Mouse (Mus musculus) cortical plate, adult 2 months (tissue): Measurements from ENCODE around the gene Dnaja2. TPM values are rescaled to one million over a fixed set of nuclear protein-coding genes. Genes with fewer than 3 reads are reported as not detected.

Source experiments
- H3K27ac ChIP-seq: fragments of 200-500 bp; 2 replicates; pipeline ENCODE4 v1.5.1; 2012; ENCODE audit warnings: low read length, control low read depth, inconsistent platforms; ENCODE audit not compliant: insufficient read depth
- H3K4me1 ChIP-seq: fragments of 200-500 bp; 2 replicates; pipeline ENCODE4 v1.6.1; 2011; ENCODE audit warnings: low read length; ENCODE audit not compliant: control insufficient read depth, insufficient read depth
- H3K4me3 ChIP-seq: fragments of 200-500 bp; 2 replicates; pipeline ENCODE4 v1.5.1; 2011; ENCODE audit warnings: mild to moderate bottlenecking, low read length, control low read depth; ENCODE audit not compliant: insufficient read depth
- CTCF ChIP-seq: fragments of 200-500 bp; IDR thresholded peaks from 2 replicates; pipeline ENCODE4 v1.5.1; 2011; ENCODE audit warnings: mild to moderate bottlenecking, control low read depth, low read length; ENCODE audit not compliant: insufficient read depth; ENCODE audit errors: extremely low read depth
- POLR2A ChIP-seq: fragments of 200-500 bp; IDR thresholded peaks from 2 replicates; pipeline ENCODE4 v1.6.1; 2011; ENCODE audit warnings: mild to moderate bottlenecking, low read length, control low read depth; ENCODE audit not compliant: insufficient read depth; ENCODE audit errors: extremely low read depth
- polyA plus RNA-seq: library from polyadenylated mRNA; depleted of rRNA; stranded (reverse); fragments of >200 nt; gene quantifications from 2 replicates; pipeline ENCODE4 v1.2.3, GENCODE M21; 2012

Dnaja2 gene
- polyA plus RNA-seq, 1 experiment: 95.2 TPM

DNA sequence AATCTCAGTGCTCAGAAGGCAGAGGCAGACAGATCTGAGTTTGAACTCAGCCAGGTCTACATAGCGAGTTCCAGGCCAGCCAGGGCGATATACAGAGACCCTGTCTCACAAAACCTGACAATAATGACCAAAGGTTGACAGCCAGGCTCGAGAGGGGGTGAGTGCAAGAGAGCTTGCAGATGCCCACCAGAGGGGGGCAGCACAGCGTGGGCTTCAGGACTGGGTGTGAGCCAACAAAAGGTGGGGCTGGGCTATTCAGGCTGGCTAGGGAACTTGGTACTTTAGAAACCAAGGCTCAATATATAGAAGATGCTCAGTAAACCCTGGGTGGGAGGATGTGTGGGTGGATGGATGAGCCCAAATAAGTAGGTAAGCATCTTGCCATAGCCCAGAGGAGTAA lies 46.5 kb downstream of the Dnaja2 start:
- Histone ChIP-seq H3K27ac (no peak overlapping the region), H3K4me1 (no peaks in the 10 kb centered on the region; the same call in 1 of the 2 replicates), H3K4me3 (no peak overlapping the region)
- TF ChIP-seq POLR2A: no peak
- no peak for TF ChIP-seq CTCF

GRCm38 (mm10) chr8:85506620-85507019 lies 48.5 kb downstream of the Dnaja2 start:
- no peak overlapping the region for H3K4me3 ChIP-seq
- TF ChIP-seq CTCF: no peak
- no peak for TF ChIP-seq POLR2A
- H3K27ac ChIP-seq: no peak overlapping the region
- H3K4me1 ChIP-seq: no peaks in the 10 kb centered on the region

GRCm38 (mm10) chr8:85504704-85505103 lies 50.4 kb downstream of the Dnaja2 start:
- Histone ChIP-seq H3K4me1 (peaks cover 6% of the 10 kb centered on the region), H3K4me3 (no peak overlapping the region), H3K27ac (no peak overlapping the region)
- TF ChIP-seq CTCF (no peak), POLR2A (no peak)

GRCm38 (mm10) chr8:85503065-85503464 lies 52.1 kb downstream of the Dnaja2 start:
- no peak overlapping the region for H3K4me3 ChIP-seq
- H3K27ac ChIP-seq: no peak overlapping the region
- H3K4me1 ChIP-seq: peaks cover 8% of the 10 kb centered on the region
- TF ChIP-seq CTCF: no peak
- no peak for TF ChIP-seq POLR2A

DNA sequence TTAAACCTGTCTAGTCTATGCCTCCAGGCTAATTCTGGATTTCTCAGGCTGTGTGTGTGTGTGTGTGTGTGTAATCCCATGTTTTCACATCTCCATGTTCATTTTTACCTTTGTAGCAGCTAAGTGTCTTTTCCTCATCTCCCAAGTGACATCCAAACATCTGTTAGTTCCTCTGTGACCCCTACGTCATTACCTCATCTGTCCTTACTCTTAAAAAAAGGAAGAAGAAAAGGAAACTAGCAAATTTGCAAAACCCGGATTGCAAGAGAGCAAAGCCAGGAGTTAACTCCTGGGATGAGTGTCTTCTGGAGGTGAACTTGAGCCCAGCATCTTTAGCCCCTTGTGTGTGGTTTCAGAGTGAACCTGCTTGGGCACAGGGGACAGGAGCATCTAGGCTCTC lies 52.8 kb downstream of the Dnaja2 start:
- TF ChIP-seq POLR2A (no peak), CTCF (no peak)
- H3K4me1 ChIP-seq: peaks cover 8% of the 10 kb centered on the region
- H3K4me3 ChIP-seq: no peak overlapping the region
- H3K27ac ChIP-seq: no peak overlapping the region

DNA sequence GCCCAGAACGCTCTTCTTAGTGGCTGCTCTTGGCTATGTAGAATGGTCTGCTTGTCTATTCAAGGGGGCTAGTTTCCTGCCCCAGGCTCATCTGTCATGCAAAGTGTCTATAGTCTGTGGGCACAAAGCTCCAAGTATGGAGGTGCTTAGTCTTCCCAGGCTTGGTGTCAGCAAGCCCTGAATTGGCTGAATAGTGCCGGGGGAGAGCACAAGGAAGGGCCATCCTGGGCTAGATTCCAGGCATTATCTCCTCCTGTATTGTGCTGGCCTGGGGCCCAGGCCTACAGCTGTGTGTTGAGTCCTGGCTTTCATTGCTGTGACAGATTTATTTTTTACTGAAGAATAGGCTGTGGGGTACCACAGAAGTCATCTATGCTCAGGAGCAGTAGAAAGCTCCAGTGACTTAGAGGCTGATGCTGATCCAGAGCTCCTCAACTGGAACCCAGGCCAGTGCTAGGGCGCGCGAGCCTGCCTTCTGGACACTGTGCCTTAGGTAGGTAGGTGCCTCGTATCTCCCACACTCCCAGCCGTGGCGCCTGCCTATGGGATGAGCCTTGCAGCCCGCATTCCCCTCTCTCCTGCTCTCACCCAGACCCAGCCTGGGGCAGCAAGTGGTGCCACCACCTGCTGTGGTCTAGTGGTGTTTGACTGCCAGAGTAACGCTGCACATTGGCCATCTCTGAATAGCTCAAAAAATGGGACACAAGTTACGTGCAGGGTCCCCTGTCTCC lies 54.0 kb downstream of the Dnaja2 start:
- TF ChIP-seq POLR2A: no peak
- TF ChIP-seq CTCF: no peak
- no peak overlapping the region for H3K27ac ChIP-seq
- H3K4me1 ChIP-seq: peaks cover 8% of the 10 kb centered on the region
- H3K4me3 ChIP-seq: no peak overlapping the region

- TF ChIP-seq CTCF (no peak), POLR2A (no peak)
- no peak overlapping the region for H3K27ac ChIP-seq
- no peak overlapping the region for H3K4me3 ChIP-seq
Observed at GRCm38 (mm10) chr8:85500460-85500859, 54.7 kb downstream of the Dnaja2 start.

GRCm38 (mm10) chr8:85498577-85498976 lies 56.6 kb downstream of the Dnaja2 start:
- Histone ChIP-seq H3K4me3 (no peak overlapping the region), H3K27ac (no peak overlapping the region), H3K4me1 (peaks cover 10% of the 10 kb centered on the region)
- TF ChIP-seq POLR2A (no peak), CTCF (no peak)

More at GRCm38 (mm10) chr8:85500460-85500859, 54.7 kb downstream of the Dnaja2 start:
- peaks cover 8% of the 10 kb centered on the region for H3K4me1 ChIP-seq

GRCm38 (mm10) chr8:85496778-85497177 lies 58.4 kb downstream of the Dnaja2 start:
- no peak for TF ChIP-seq CTCF
- no peak for TF ChIP-seq POLR2A
- Histone ChIP-seq H3K4me3 (no peak overlapping the region), H3K4me1 (peaks cover 10% of the 10 kb centered on the region), H3K27ac (no peak overlapping the region)

GRCm38 (mm10) chr8:85496125-85496524 lies 59.0 kb downstream of the Dnaja2 start:
- H3K4me3 ChIP-seq: no peak overlapping the region
- no peak overlapping the region for H3K27ac ChIP-seq
- peaks cover 8% of the 10 kb centered on the region for H3K4me1 ChIP-seq
- TF ChIP-seq POLR2A: no peak
- TF ChIP-seq CTCF: no peak

- peak overlapping the region; percentile 89 for H3K27ac ChIP-seq
- H3K4me1 ChIP-seq: peaks cover 3% of the 10 kb centered on the region; the same call in 1 of the 2 replicates
- H3K4me3 ChIP-seq: peak overlapping the region; percentile 99
- no peak for TF ChIP-seq POLR2A
- no peak for TF ChIP-seq CTCF
Observed at GRCm38 (mm10) chr8:85492940-85493931, 61.9 kb downstream of the Dnaja2 start.
